Mouse (Mus musculus) liver, embryonic 14.5 days (tissue): ENCODE measurements around the gene Thoc6.

Experiments used
- CTCF ChIP-seq: IDR thresholded peaks from 2 replicates; pipeline ENCODE4 v1.5.1; 2016; ENCODE audit warnings: antibody characterized with exemption, low read depth, control low read depth
- EP300 ChIP-seq: IDR thresholded peaks from 2 replicates; pipeline ENCODE4 v1.6.1; 2016; ENCODE audit warnings: antibody characterized with exemption, low read depth

DNA sequence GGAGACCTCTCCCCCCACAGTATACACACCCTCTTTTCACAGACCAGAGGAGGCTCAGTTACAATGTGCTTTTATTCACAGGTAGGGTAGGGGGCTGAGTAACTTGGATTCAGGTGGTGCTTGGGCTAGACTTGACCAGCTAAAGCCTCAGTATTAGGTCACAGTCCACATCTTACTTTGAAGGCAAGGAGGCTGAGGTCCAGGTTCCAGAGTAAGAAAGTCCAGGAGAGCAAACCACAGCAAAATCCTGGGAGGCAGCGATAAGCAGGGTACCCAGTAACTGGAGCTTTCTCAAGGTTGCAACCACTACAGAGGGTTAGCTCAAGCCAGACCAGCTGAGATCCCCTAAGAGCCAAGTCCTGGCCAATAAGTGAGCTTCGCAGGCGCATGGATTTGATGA lies 8.8 kb upstream of the Thoc6 start:
- no peak for TF ChIP-seq EP300
- TF ChIP-seq CTCF: no peak
